Mouse (Mus musculus): ENCODE results near the gene Rrp15. TPM values are rescaled to one million over a fixed set of nuclear protein-coding genes. Genes with fewer than 3 reads are reported as not detected.

Gene Rrp15
- polyA plus RNA-seq, 1 experiment from 2014 or later: 27.8 TPM

GRCm38 (mm10) chr1:186721166-186721565 is 28.0 kb downstream of the Rrp15 start:
- 95% methylated on average over 11 of the region's 11 CpGs for WGBS
- ATAC-seq (ENCODE audit: low read depth): no peak
- H3K27me3 ChIP-seq (ENCODE audit: control insufficient read depth, insufficient read depth, low read length): no peaks in the 10 kb centered on the region

DNA sequence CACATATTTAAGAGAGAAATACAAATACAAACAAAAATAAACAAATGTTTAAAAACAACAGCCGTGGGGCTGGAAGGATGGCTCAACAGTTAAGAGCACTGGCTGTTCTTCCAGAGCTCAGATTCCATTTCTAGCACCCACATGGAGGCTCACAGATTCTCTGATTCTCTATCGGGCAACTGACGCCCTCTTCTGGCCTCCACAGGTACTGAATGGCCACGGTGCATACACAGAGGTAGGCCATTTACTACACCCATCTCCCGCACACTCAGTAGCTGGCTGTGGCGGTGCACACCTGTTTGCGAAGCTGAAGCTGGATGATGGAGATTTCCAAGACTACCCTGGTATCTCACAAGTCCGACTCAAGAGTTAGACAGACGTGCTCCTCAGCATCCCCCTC is 29.4 kb downstream of the Rrp15 start:
- Histone ChIP-seq H3K4me3 (ENCODE audit: low read depth, low read length) (no peak overlapping the region), H3K4me2 (ENCODE audit: low read depth, low read length) (no peak overlapping the region), H3K9me3 (ENCODE audit: control insufficient read depth, low read length) (no peaks in the 10 kb centered on the region), H3K9ac (replicated peaks; ENCODE audit: low read depth, low read length) (no peak overlapping the region), H3K27ac (ENCODE audit: low read depth, low read length) (no peak overlapping the region), H3K36me3 (ENCODE audit: control insufficient read depth, insufficient read depth, low read length) (no peaks in the 10 kb centered on the region; the same call in 1 of the 2 replicates), H3K27me3 (ENCODE audit: control insufficient read depth, insufficient read depth, low read length) (no peaks in the 10 kb centered on the region), H3K4me1 (ENCODE audit: control insufficient read depth, insufficient read depth, low read length) (no peaks in the 10 kb centered on the region)
- no peak for ATAC-seq (ENCODE audit: low read depth)
- WGBS: 92% methylated on average over 9 of the region's 9 CpGs

More at GRCm38 (mm10) chr1:186721166-186721565, 28.0 kb downstream of the Rrp15 start:
- H3K9ac ChIP-seq (replicated peaks; ENCODE audit: low read depth, low read length): no peak overlapping the region
- no peaks in the 10 kb centered on the region for H3K4me1 ChIP-seq (ENCODE audit: control insufficient read depth, insufficient read depth, low read length)
- H3K36me3 ChIP-seq (ENCODE audit: control insufficient read depth, insufficient read depth, low read length): no peaks in the 10 kb centered on the region; the same call in 1 of the 2 replicates
- H3K4me3 ChIP-seq (ENCODE audit: low read depth, low read length): no peak overlapping the region
- no peaks in the 10 kb centered on the region for H3K9me3 ChIP-seq (ENCODE audit: control insufficient read depth, low read length)
- no peak overlapping the region for H3K4me2 ChIP-seq (ENCODE audit: low read depth, low read length)
- no peak overlapping the region for H3K27ac ChIP-seq (ENCODE audit: low read depth, low read length)

- Histone ChIP-seq H3K4me2 (ENCODE audit: low read depth, low read length) (no peak overlapping the region), H3K27me3 (ENCODE audit: control insufficient read depth, insufficient read depth, low read length) (no peaks in the 10 kb centered on the region), H3K36me3 (ENCODE audit: control insufficient read depth, insufficient read depth, low read length) (no peaks in the 10 kb centered on the region; the same call in 1 of the 2 replicates), H3K4me3 (ENCODE audit: low read depth, low read length) (no peak overlapping the region), H3K9me3 (ENCODE audit: control insufficient read depth, low read length) (no peaks in the 10 kb centered on the region), H3K27ac (ENCODE audit: low read depth, low read length) (no peak overlapping the region), H3K9ac (replicated peaks; ENCODE audit: low read depth, low read length) (no peak overlapping the region), H3K4me1 (ENCODE audit: control insufficient read depth, insufficient read depth, low read length) (no peaks in the 10 kb centered on the region)
- ATAC-seq (ENCODE audit: low read depth): no peak
- WGBS: 83% methylated on average over 5 of the region's 5 CpGs
Measured at GRCm38 (mm10) chr1:186718881-186719280, 30.3 kb downstream of the Rrp15 start.

- H3K27ac ChIP-seq (ENCODE audit: low read depth, low read length): no peak overlapping the region
- H3K27me3 ChIP-seq (ENCODE audit: control insufficient read depth, insufficient read depth, low read length): no peaks in the 10 kb centered on the region
- no peak overlapping the region for H3K4me3 ChIP-seq (ENCODE audit: low read depth, low read length)
- H3K36me3 ChIP-seq (ENCODE audit: control insufficient read depth, insufficient read depth, low read length): no peaks in the 10 kb centered on the region; the same call in 1 of the 2 replicates
- H3K4me1 ChIP-seq (ENCODE audit: control insufficient read depth, insufficient read depth, low read length): no peaks in the 10 kb centered on the region
- H3K9me3 ChIP-seq (ENCODE audit: control insufficient read depth, low read length): no peaks in the 10 kb centered on the region
- WGBS: 87% methylated on average over 17 of the region's 17 CpGs
- no peak overlapping the region for H3K9ac ChIP-seq (replicated peaks; ENCODE audit: low read depth, low read length)
- no peak for ATAC-seq (ENCODE audit: low read depth)
- no peak overlapping the region for H3K4me2 ChIP-seq (ENCODE audit: low read depth, low read length)
Measured at GRCm38 (mm10) chr1:186714980-186715896, 33.9 kb downstream of the Rrp15 start.

- H3K4me1 ChIP-seq (ENCODE audit: control insufficient read depth, insufficient read depth, low read length): no peaks in the 10 kb centered on the region
- ATAC-seq (ENCODE audit: low read depth): no peak
- WGBS: 81% methylated on average over 4 of the region's 4 CpGs
- no peaks in the 10 kb centered on the region for H3K9me3 ChIP-seq (ENCODE audit: control insufficient read depth, low read length)
- no peak overlapping the region for H3K27ac ChIP-seq (ENCODE audit: low read depth, low read length)
- no peak overlapping the region for H3K4me3 ChIP-seq (ENCODE audit: low read depth, low read length)
- no peak overlapping the region for H3K9ac ChIP-seq (replicated peaks; ENCODE audit: low read depth, low read length)
- no peaks in the 10 kb centered on the region for H3K27me3 ChIP-seq (ENCODE audit: control insufficient read depth, insufficient read depth, low read length)
- H3K36me3 ChIP-seq (ENCODE audit: control insufficient read depth, insufficient read depth, low read length): no peaks in the 10 kb centered on the region
- no peak overlapping the region for H3K4me2 ChIP-seq (ENCODE audit: low read depth, low read length)
Measured at GRCm38 (mm10) chr1:186714215-186714614, 34.9 kb downstream of the Rrp15 start.

- Histone ChIP-seq H3K4me3 (ENCODE audit: low read depth, low read length) (no peak overlapping the region), H3K36me3 (ENCODE audit: control insufficient read depth, insufficient read depth, low read length) (no peaks in the 10 kb centered on the region), H3K4me2 (ENCODE audit: low read depth, low read length) (no peak overlapping the region), H3K9ac (replicated peaks; ENCODE audit: low read depth, low read length) (no peak overlapping the region), H3K9me3 (ENCODE audit: control insufficient read depth, low read length) (no peaks in the 10 kb centered on the region), H3K27ac (ENCODE audit: low read depth, low read length) (no peak overlapping the region), H3K4me1 (ENCODE audit: control insufficient read depth, insufficient read depth, low read length) (no peaks in the 10 kb centered on the region), H3K27me3 (ENCODE audit: control insufficient read depth, insufficient read depth, low read length) (no peaks in the 10 kb centered on the region)
- ATAC-seq (ENCODE audit: low read depth): no peak
- 2% methylated on average over 3 of the region's 3 CpGs for WGBS
Measured at GRCm38 (mm10) chr1:186712802-186713471, 36.2 kb downstream of the Rrp15 start.

DNA sequence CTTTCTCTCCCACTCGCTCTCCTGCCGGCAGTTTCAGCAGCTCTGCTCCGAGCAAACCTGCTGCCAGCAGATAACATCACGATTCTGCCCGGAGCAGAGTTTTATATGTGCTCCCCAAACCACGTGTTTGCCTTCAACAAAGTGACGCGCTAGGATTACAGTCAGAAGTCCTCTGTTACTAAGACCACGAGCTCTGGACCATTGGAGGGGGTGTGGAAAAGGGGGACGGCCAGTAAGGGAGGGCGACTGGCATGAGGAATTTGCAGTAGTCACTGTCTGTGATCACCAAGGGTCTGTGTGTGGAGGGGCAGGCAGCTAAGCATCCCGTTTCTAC is 43.3 kb downstream of the Rrp15 start, which contains the start of gene Tgfb2:
TSS of gene Tgfb2 (minus strand) at position 75 of the 334 bp plus-strand sequence.
- peak within 1 kb of the TSS; percentile 52; the same call in 1 of the 2 replicates for H3K27ac ChIP-seq (ENCODE audit: low read depth, low read length)
- peak within 1 kb of the TSS; percentile 95 for H3K4me2 ChIP-seq (ENCODE audit: low read depth, low read length)
- WGBS: under 1% methylated on average over 12 of the region's 12 CpGs
- peaks cover 10% of the 10 kb centered on the region; the same call in 1 of the 2 replicates for H3K4me1 ChIP-seq (ENCODE audit: control insufficient read depth, insufficient read depth, low read length)
- H3K9ac ChIP-seq (replicated peaks; ENCODE audit: low read depth, low read length): peak within 1 kb of the TSS; percentile 70
- no peaks in the 10 kb centered on the region for H3K36me3 ChIP-seq (ENCODE audit: control insufficient read depth, insufficient read depth, low read length)
- H3K4me3 ChIP-seq (ENCODE audit: low read depth, low read length): peak within 1 kb of the TSS; percentile 67
- H3K27me3 ChIP-seq (ENCODE audit: control insufficient read depth, insufficient read depth, low read length): no peaks in the 10 kb centered on the region
- peak; percentile 36; the same call in 1 of the 2 replicates for ATAC-seq (ENCODE audit: low read depth)
- no peaks in the 10 kb centered on the region for H3K9me3 ChIP-seq (ENCODE audit: control insufficient read depth, low read length)

GRCm38 (mm10) chr1:186705203-186705914 is 43.8 kb downstream of the Rrp15 start:
- WGBS: 0% methylated on average over 58 of the region's 65 CpGs
- Histone ChIP-seq H3K36me3 (ENCODE audit: control insufficient read depth, insufficient read depth, low read length) (no peaks in the 10 kb centered on the region), H3K27ac (ENCODE audit: low read depth, low read length) (peak overlapping the region; percentile 52; the same call in 1 of the 2 replicates), H3K27me3 (ENCODE audit: control insufficient read depth, insufficient read depth, low read length) (no peaks in the 10 kb centered on the region), H3K9ac (replicated peaks; ENCODE audit: low read depth, low read length) (peak overlapping the region; percentile 70), H3K9me3 (ENCODE audit: control insufficient read depth, low read length) (no peaks in the 10 kb centered on the region), H3K4me2 (ENCODE audit: low read depth, low read length) (peak overlapping the region; percentile 95), H3K4me3 (ENCODE audit: low read depth, low read length) (peak overlapping the region; percentile 67), H3K4me1 (ENCODE audit: control insufficient read depth, insufficient read depth, low read length) (peaks cover 10% of the 10 kb centered on the region; the same call in 1 of the 2 replicates)
- ATAC-seq (ENCODE audit: low read depth): peak; percentile 74
